Mouse (Mus musculus) intestine, postnatal 0 days (tissue): Measurements from ENCODE around the gene Scaf8. TPM values are rescaled to one million over a fixed set of nuclear protein-coding genes. Genes with fewer than 3 reads are reported as not detected.

Experiments used
- ATAC-seq: fragments of 200-750 bp; cut with Nextera tagmentation; 2 replicates; pipeline ENCODE4 v1.8.0; 2017; ENCODE audit warnings: mild to moderate bottlenecking, moderate TSS enrichment, moderate library complexity
- H3K27ac ChIP-seq: fragments of 300-500 bp; sonication (generic); 2 replicates; pipeline ENCODE4 v1.5.1; 2014; ENCODE audit warnings: mild to moderate bottlenecking, low read depth, low read length, moderate library complexity
- H3K27me3 ChIP-seq: fragments of 300-500 bp; sonication (generic); replicated peaks from 2 replicates; pipeline ENCODE4 v1.6.1; 2014; ENCODE audit warnings: low read length, mixed read lengths; ENCODE audit not compliant: control insufficient read depth, insufficient read depth
- H3K36me3 ChIP-seq: fragments of 300-500 bp; sonication (generic); 2 replicates; pipeline ENCODE4 v1.6.1; 2014; ENCODE audit warnings: mild to moderate bottlenecking, moderate library complexity; ENCODE audit not compliant: control insufficient read depth, insufficient read depth
- H3K4me1 ChIP-seq: fragments of 300-500 bp; sonication (generic); replicated peaks from 2 replicates; pipeline ENCODE4 v1.6.1; 2014; ENCODE audit warnings: antibody characterized with exemption, low read length, mixed read lengths; ENCODE audit not compliant: control insufficient read depth, insufficient read depth
- H3K4me2 ChIP-seq: fragments of 300-500 bp; sonication (generic); replicated peaks from 2 replicates; pipeline ENCODE4 v1.6.1; 2014; ENCODE audit warnings: low read depth, mild to moderate bottlenecking, moderate library complexity
- H3K4me3 ChIP-seq: fragments of 300-500 bp; sonication (generic); 2 replicates; pipeline ENCODE4 v1.5.1; 2014; ENCODE audit warnings: low read depth, low read length
- H3K9ac ChIP-seq: fragments of 300-500 bp; sonication (generic); 2 replicates; pipeline ENCODE4 v1.6.1; 2014; ENCODE audit warnings: mild to moderate bottlenecking, low read depth, low read length
- H3K9me3 ChIP-seq: fragments of 300-500 bp; sonication (generic); 2 replicates; pipeline ENCODE4 v1.6.1; 2016; ENCODE audit warnings: mixed run types; ENCODE audit not compliant: control insufficient read depth
- CTCF ChIP-seq: sonication (generic); IDR thresholded peaks from 2 replicates; pipeline ENCODE4 v1.5.1; 2016; ENCODE audit warnings: low read depth, mild to moderate bottlenecking, control low read depth, antibody characterized with exemption, moderate library complexity
- WGBS: fragments of 180-500 bp; shearing (Covaris S2); extraction: QIAGEN DNeasy Blood & Tissue Kit; methylation state at CpG from one replicate; pipeline ENCODE4 v1.1.7; 2014; 5-methylcytosine and 5-hydroxymethylcytosine counted together
- polyA plus RNA-seq: library from polyadenylated mRNA; unstranded; fragments of >200 nt; fragmentation: Nextera tagmentation; extraction: Ambion mirVana; gene quantifications from 2 replicates; pipeline ENCODE4 v1.2.1, GENCODE M21; 2015

Scaf8 gene
- polyA plus RNA-seq, 1 experiment from 2014 or later = 8.3 TPM

DNA sequence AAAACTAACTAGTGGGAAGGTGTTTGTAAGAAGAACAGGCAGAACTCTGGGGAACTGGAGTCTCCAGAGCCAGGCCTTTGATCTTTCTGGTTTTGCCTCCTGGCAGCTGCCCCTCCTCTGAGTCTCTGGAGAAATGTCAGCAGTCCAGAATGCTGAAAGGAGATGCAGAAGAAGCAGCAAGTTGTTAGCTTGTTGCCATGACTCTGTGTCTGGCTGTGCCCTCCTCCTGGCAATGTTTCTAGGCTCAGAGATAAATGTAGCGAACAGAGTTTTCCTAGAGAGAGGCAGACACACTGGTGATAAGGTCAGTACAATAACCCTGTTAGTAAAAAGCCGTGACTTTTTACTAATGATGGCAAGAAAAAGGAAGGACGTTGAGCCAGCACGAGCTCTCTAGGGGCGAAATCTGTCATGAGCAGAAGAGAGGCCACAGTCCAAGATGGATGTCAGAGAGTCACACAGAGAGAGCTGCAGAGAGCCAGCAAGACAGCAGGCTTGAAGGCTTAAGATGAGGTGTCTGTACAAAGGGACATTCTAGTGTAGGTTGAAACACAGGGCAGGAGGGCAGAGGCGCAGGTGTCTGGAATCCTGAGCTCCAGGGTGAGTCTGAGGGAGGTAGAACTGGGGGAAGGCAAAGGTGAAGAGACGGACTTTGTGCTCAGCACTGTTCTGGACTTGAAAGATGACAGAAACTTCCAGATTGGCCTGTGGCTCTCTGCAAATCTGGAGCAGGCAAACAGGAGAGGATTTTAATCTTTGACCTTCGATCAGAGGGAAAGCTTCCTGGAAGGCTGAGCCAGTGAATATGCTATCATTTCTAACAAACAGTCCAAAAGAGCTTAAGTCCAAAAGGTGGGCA, 130.3 kb downstream of the Scaf8 start:
- Histone ChIP-seq H3K27ac (peak overlapping the region; percentile 94), H3K4me3 (no peak overlapping the region), H3K9ac (peak overlapping the region; percentile 26; the same call in 1 of the 2 replicates), H3K36me3 (no peaks in the 10 kb centered on the region), H3K9me3 (no peaks in the 10 kb centered on the region), H3K4me1 (peaks cover 42% of the 10 kb centered on the region), H3K4me2 (peak overlapping the region; percentile 13; the same call in 1 of the 2 replicates), H3K27me3 (no peaks in the 10 kb centered on the region)
- peak; percentile 96 for ATAC-seq
- TF ChIP-seq CTCF = no peak
- 37% methylated on average over 8 of the region's 8 CpGs for WGBS

- Histone ChIP-seq H3K4me3 (no peak overlapping the region), H3K36me3 (no peaks in the 10 kb centered on the region), H3K27me3 (no peaks in the 10 kb centered on the region), H3K27ac (peak overlapping the region; percentile 89), H3K4me1 (peaks cover 42% of the 10 kb centered on the region), H3K9me3 (no peaks in the 10 kb centered on the region), H3K4me2 (no peak overlapping the region), H3K9ac (no peak overlapping the region)
- 21% methylated on average over 7 of the region's 7 CpGs for WGBS
- TF ChIP-seq CTCF = no peak
- ATAC-seq = no peak
These were observed 132.0 kb downstream of the Scaf8 start for GRCm38 (mm10) chr17:3246665-3247370.

Other genes with a start within 250 kb of the Scaf8 start
- gene Tiam2, start 211.6 kb downstream of the Scaf8 start, polyA plus RNA-seq = 1.9 and 2.1 TPM in 2 replicates